Mouse (Mus musculus): ENCODE measurements around the gene Nup210l.
"Not testable (repeated sequence)": the region's sequence is repeated elsewhere in the genome, so short reads cannot be mapped to it uniquely, and the experiment has no call there.

Nup210l gene

GRCm38 (mm10) chr3:90094453-90094852 is 9.5 kb upstream of the Nup210l start:
- no peak for DNase-seq (ENCODE audit: low read depth, low spot score)

GRCm38 (mm10) chr3:90097928-90098327 is 6.0 kb upstream of the Nup210l start:
- no peak for DNase-seq (ENCODE audit: low read depth, low spot score)

- DNase-seq (ENCODE audit: low read depth, low spot score): no peak
Measured at GRCm38 (mm10) chr3:90101010-90101409, 2.9 kb upstream of the Nup210l start.

- no peak for DNase-seq (ENCODE audit: low read depth, low spot score)
Measured at GRCm38 (mm10) chr3:90101673-90102072, 2.3 kb upstream of the Nup210l start.

- no peak for DNase-seq (ENCODE audit: low read depth, low spot score)
Measured at GRCm38 (mm10) chr3:90102239-90102638, 1.7 kb upstream of the Nup210l start.

- no peak for DNase-seq (ENCODE audit: low read depth, low spot score)
Measured at GRCm38 (mm10) chr3:90103176-90103575, 756 bp upstream of the Nup210l start.

- peak; percentile 71 for DNase-seq (ENCODE audit: low read depth, low spot score)
Measured at GRCm38 (mm10) chr3:90111706-90112105, 7.8 kb downstream of the Nup210l start.

- DNase-seq (ENCODE audit: low read depth, low spot score): peak; percentile 58
Measured at GRCm38 (mm10) chr3:90114342-90114741, 10.4 kb downstream of the Nup210l start.

- DNase-seq (ENCODE audit: low read depth, low spot score): no peak
Measured at GRCm38 (mm10) chr3:90115526-90115925, 11.6 kb downstream of the Nup210l start.

GRCm38 (mm10) chr3:90118132-90118790 is 14.3 kb downstream of the Nup210l start:
- DNase-seq (ENCODE audit: low read depth, low spot score): peak; percentile 36

- not testable (repeated sequence) for DNase-seq (ENCODE audit: low read depth, low spot score)
Measured at GRCm38 (mm10) chr3:90122036-90122435, 18.1 kb downstream of the Nup210l start.

- DNase-seq (ENCODE audit: low read depth, low spot score): peak; percentile 87
Measured at GRCm38 (mm10) chr3:90125710-90126109, 21.8 kb downstream of the Nup210l start.

GRCm38 (mm10) chr3:90127881-90128280 is 23.9 kb downstream of the Nup210l start:
- no peak for DNase-seq (ENCODE audit: low read depth, low spot score)

GRCm38 (mm10) chr3:90132745-90133144 is 28.8 kb downstream of the Nup210l start:
- DNase-seq (ENCODE audit: low read depth, low spot score): no peak

GRCm38 (mm10) chr3:90133331-90133730 is 29.4 kb downstream of the Nup210l start:
- no peak for DNase-seq (ENCODE audit: low read depth, low spot score)

GRCm38 (mm10) chr3:90134483-90134882 is 30.6 kb downstream of the Nup210l start:
- DNase-seq (ENCODE audit: low read depth, low spot score): no peak

- no peak for DNase-seq (ENCODE audit: low read depth, low spot score)
Measured at GRCm38 (mm10) chr3:90134993-90135392, 31.1 kb downstream of the Nup210l start.

- peak; percentile 65 for DNase-seq (ENCODE audit: low read depth, low spot score)
Measured at GRCm38 (mm10) chr3:90136660-90137059, 32.7 kb downstream of the Nup210l start.

GRCm38 (mm10) chr3:90137606-90138005 is 33.7 kb downstream of the Nup210l start:
- DNase-seq (ENCODE audit: low read depth, low spot score): no peak

GRCm38 (mm10) chr3:90139962-90140361 is 36.0 kb downstream of the Nup210l start:
- no peak for DNase-seq (ENCODE audit: low read depth, low spot score)

- DNase-seq (ENCODE audit: low read depth, low spot score): no peak
Measured at GRCm38 (mm10) chr3:90145461-90145860, 41.5 kb downstream of the Nup210l start.

- DNase-seq (ENCODE audit: low read depth, low spot score): no peak
Measured at GRCm38 (mm10) chr3:90146651-90147050, 42.7 kb downstream of the Nup210l start.

- no peak for DNase-seq (ENCODE audit: low read depth, low spot score)
Measured at GRCm38 (mm10) chr3:90151086-90151740, 47.3 kb downstream of the Nup210l start.

Data from A20 (cell line).